Mouse (Mus musculus) embryonic facial prominence, embryonic 10.5 days (tissue): ENCODE measurements around the gene Scrn1. TPM values are rescaled to one million over a fixed set of nuclear protein-coding genes. Genes with fewer than 3 reads are reported as not detected.

Experiments
- DNase-seq: peaks from one replicate; pipeline ENCODE4 v3.0.0-alpha.2; 2017; ENCODE audit warnings: low spot score
- H3K27ac ChIP-seq: fragments of 300-500 bp; sonication (generic); replicated peaks from 2 replicates; pipeline ENCODE4 v1.5.1; 2016; ENCODE audit warnings: mild to moderate bottlenecking
- H3K27me3 ChIP-seq: fragments of 300-500 bp; sonication (generic); replicated peaks from 2 replicates; pipeline ENCODE4 v1.6.1; 2016; ENCODE audit warnings: low read depth, mild to moderate bottlenecking; ENCODE audit not compliant: poor library complexity, severe bottlenecking
- H3K36me3 ChIP-seq: fragments of 300-500 bp; sonication (generic); replicated peaks from 2 replicates; pipeline ENCODE4 v1.6.1; 2016; ENCODE audit warnings: mild to moderate bottlenecking, moderate library complexity
- H3K4me1 ChIP-seq: fragments of 300-500 bp; sonication (generic); 2 replicates; pipeline ENCODE4 v1.6.1; 2016
- H3K4me3 ChIP-seq: fragments of 300-500 bp; sonication (generic); 2 replicates; pipeline ENCODE4 v1.5.1; 2016; ENCODE audit warnings: mild to moderate bottlenecking, moderate library complexity
- H3K9me3 ChIP-seq: fragments of 300-500 bp; sonication (generic); 2 replicates; pipeline ENCODE4 v1.6.1; 2016; ENCODE audit warnings: mild to moderate bottlenecking
- WGBS: fragments of 180-500 bp; shearing (Covaris S2); methylation state at CpG from one replicate; pipeline ENCODE4 v1.1.7; 2016; 5-methylcytosine and 5-hydroxymethylcytosine counted together
- polyA plus RNA-seq: library from polyadenylated mRNA; unstranded; fragments of >200 nt; fragmentation: Nextera tagmentation; extraction: Ambion mirVana; gene quantifications from 2 replicates; pipeline ENCODE4 v1.2.1, GENCODE M21; 2016

Scrn1 gene
- polyA plus RNA-seq, 1 experiment from 2014 or later = 24.0 TPM

GRCm38 (mm10) chr6:54592938-54593535 is 26.7 kb upstream of the Scrn1 start:
- H3K4me1 ChIP-seq = peaks cover 42% of the 10 kb centered on the region
- under 1% methylated on average over 20 of the region's 20 CpGs for WGBS
- peaks cover 4% of the 10 kb centered on the region; the same call in 1 of the 2 replicates for H3K36me3 ChIP-seq
- H3K27me3 ChIP-seq = no peaks in the 10 kb centered on the region
- peak overlapping the region; percentile 83 for H3K27ac ChIP-seq
- H3K9me3 ChIP-seq = no peaks in the 10 kb centered on the region
- peak; percentile 88 for DNase-seq
- peak overlapping the region; percentile 69 for H3K4me3 ChIP-seq

- H3K27ac ChIP-seq = no peak overlapping the region
- no peaks in the 10 kb centered on the region for H3K9me3 ChIP-seq
- peak overlapping the region; percentile 69 for H3K4me3 ChIP-seq
- H3K36me3 ChIP-seq = peaks cover 4% of the 10 kb centered on the region; the same call in 1 of the 2 replicates
- H3K27me3 ChIP-seq = no peaks in the 10 kb centered on the region
- WGBS = 52% methylated on average over 6 of the region's 6 CpGs
- H3K4me1 ChIP-seq = peaks cover 40% of the 10 kb centered on the region
- no peak for DNase-seq
These were observed 25.5 kb upstream of the Scrn1 start for GRCm38 (mm10) chr6:54591778-54592177.

- no peaks in the 10 kb centered on the region for H3K27me3 ChIP-seq
- no peak overlapping the region for H3K27ac ChIP-seq
- H3K9me3 ChIP-seq = no peaks in the 10 kb centered on the region
- peaks cover 29% of the 10 kb centered on the region for H3K4me1 ChIP-seq
- H3K4me3 ChIP-seq = no peak overlapping the region
- DNase-seq = no peak
- 96% methylated on average over 2 of the region's 2 CpGs for WGBS
- H3K36me3 ChIP-seq = peaks cover 4% of the 10 kb centered on the region; the same call in 1 of the 2 replicates
These were observed 24.4 kb upstream of the Scrn1 start for GRCm38 (mm10) chr6:54590691-54591090.

DNA sequence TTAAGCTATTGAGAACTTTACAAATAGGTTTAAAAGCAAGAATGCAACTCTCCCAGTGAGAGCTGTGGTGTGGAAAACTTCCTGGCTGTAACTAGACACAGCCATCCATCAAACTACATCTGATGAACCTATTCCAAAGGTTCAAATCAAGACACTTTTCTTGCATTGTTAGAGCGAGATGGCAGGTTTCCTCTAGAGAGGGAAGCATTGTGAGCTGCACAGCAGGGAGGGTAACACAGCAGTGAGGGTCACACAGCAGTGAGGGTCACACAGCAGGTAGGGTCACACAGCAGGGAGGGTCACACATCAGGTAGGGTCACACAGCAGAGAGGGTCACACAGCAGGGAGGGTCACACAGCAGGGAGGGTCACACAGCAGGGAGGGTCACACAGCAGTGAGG is 21.9 kb upstream of the Scrn1 start:
- Histone ChIP-seq H3K9me3 (no peaks in the 10 kb centered on the region), H3K27ac (no peak overlapping the region), H3K36me3 (peaks cover 6% of the 10 kb centered on the region; the same call in 1 of the 2 replicates), H3K4me1 (peaks cover 19% of the 10 kb centered on the region), H3K27me3 (no peaks in the 10 kb centered on the region), H3K4me3 (no peak overlapping the region)
- WGBS = 48% methylated on average over 1 of the region's 1 CpGs
- no peak for DNase-seq

GRCm38 (mm10) chr6:54587683-54588082 is 21.4 kb upstream of the Scrn1 start:
- Histone ChIP-seq H3K36me3 (peaks cover 6% of the 10 kb centered on the region; the same call in 1 of the 2 replicates), H3K9me3 (no peaks in the 10 kb centered on the region), H3K4me1 (peaks cover 19% of the 10 kb centered on the region), H3K27ac (no peak overlapping the region), H3K4me3 (no peak overlapping the region), H3K27me3 (no peaks in the 10 kb centered on the region)
- DNase-seq = no peak
- WGBS = 73% methylated on average over 4 of the region's 4 CpGs

DNA sequence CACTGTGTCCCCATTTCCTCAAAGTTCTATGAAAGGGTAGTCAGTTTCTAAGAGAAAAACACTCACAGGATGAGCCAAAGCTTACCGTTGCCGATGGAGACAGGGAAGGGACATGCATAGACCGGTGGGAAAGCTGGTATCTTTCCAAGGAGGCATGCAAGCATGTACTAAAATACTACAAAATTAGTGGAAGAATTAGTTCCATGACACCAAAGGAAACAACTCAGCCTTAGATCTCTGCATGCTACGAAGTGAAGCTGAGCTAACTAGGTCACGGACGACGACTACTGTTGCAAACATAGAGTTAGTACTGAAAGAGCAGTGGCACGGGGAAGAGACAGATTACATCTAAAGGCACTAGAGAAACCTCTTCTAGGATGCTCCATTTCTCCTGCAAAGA is 20.6 kb upstream of the Scrn1 start:
- 84% methylated on average over 8 of the region's 8 CpGs for WGBS
- no peaks in the 10 kb centered on the region for H3K9me3 ChIP-seq
- no peak overlapping the region for H3K4me3 ChIP-seq
- H3K4me1 ChIP-seq = peaks cover 15% of the 10 kb centered on the region
- no peak for DNase-seq
- peaks cover 10% of the 10 kb centered on the region for H3K36me3 ChIP-seq
- no peak overlapping the region for H3K27ac ChIP-seq
- H3K27me3 ChIP-seq = no peaks in the 10 kb centered on the region

- Histone ChIP-seq H3K4me3 (no peak overlapping the region), H3K36me3 (peaks cover 10% of the 10 kb centered on the region), H3K4me1 (peaks cover 7% of the 10 kb centered on the region), H3K27me3 (no peaks in the 10 kb centered on the region), H3K27ac (no peak overlapping the region), H3K9me3 (no peaks in the 10 kb centered on the region)
- WGBS = 28% methylated on average over 2 of the region's 2 CpGs
- DNase-seq = no peak
These were observed 19.9 kb upstream of the Scrn1 start for GRCm38 (mm10) chr6:54586175-54586574.

DNA sequence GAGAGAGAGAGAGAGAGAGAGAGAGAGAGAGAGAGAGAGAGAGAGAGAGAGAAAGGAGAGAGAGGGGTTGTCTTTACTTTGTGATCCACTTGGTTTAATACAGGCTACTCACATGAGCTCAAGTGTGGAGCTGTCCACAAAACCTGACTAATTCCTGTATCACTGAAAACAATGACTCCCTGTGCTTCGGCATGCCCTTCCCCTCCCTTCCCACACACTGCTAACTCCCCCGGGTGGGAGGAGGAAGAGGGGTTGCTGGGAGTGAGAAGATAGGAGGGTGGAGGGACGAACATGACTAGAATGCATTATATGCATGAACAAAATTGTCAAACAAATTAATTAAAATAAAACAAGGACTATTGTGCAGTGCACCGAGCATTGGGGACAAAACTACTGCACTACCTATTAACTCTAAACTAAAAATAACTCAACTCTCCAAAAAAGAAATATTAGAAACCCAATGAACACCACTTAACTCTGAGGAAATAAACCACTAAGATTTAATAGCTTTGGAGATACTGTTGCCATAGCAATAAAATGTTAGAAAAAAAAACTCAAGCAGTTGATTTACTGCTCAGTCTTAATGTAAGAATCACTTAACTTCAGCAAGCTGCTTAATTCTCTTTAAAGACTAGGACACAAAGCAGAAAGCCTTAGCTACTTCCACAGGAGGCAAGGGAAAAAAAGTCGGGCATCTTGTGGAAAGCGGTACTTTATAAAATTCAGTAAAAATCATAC is 7.1 kb upstream of the Scrn1 start:
- H3K27me3 ChIP-seq = no peaks in the 10 kb centered on the region
- WGBS = 44% methylated on average over 6 of the region's 6 CpGs
- no peaks in the 10 kb centered on the region for H3K9me3 ChIP-seq
- H3K27ac ChIP-seq = no peak overlapping the region
- H3K4me3 ChIP-seq = no peak overlapping the region
- peaks cover 15% of the 10 kb centered on the region for H3K4me1 ChIP-seq
- DNase-seq = no peak
- no peaks in the 10 kb centered on the region for H3K36me3 ChIP-seq

GRCm38 (mm10) chr6:54569776-54570175 is 3.5 kb upstream of the Scrn1 start:
- H3K27me3 ChIP-seq = peaks cover 26% of the 10 kb centered on the region
- no peak overlapping the region for H3K4me3 ChIP-seq
- 43% methylated on average over 7 of the region's 7 CpGs for WGBS
- H3K36me3 ChIP-seq = no peaks in the 10 kb centered on the region
- H3K27ac ChIP-seq = no peak overlapping the region; the same call in 1 of the 2 replicates
- no peaks in the 10 kb centered on the region for H3K9me3 ChIP-seq
- H3K4me1 ChIP-seq = peaks cover 46% of the 10 kb centered on the region
- DNase-seq = no peak

GRCm38 (mm10) chr6:54566546-54566919 is 244 bp upstream of the Scrn1 start:
- peaks cover 47% of the 10 kb centered on the region for H3K4me1 ChIP-seq
- peak overlapping the region; percentile 68 for H3K4me3 ChIP-seq
- H3K27me3 ChIP-seq = peaks cover 36% of the 10 kb centered on the region
- 19% methylated on average over 6 of the region's 6 CpGs for WGBS
- peak overlapping the region; percentile 85 for H3K27ac ChIP-seq
- no peaks in the 10 kb centered on the region for H3K36me3 ChIP-seq
- DNase-seq = no peak
- no peaks in the 10 kb centered on the region for H3K9me3 ChIP-seq

- WGBS = 26% methylated on average over 3 of the region's 3 CpGs
- Histone ChIP-seq H3K27me3 (peaks cover 39% of the 10 kb centered on the region), H3K36me3 (no peaks in the 10 kb centered on the region), H3K4me1 (peaks cover 42% of the 10 kb centered on the region), H3K9me3 (no peaks in the 10 kb centered on the region), H3K4me3 (peak overlapping the region; percentile 68), H3K27ac (peak overlapping the region; percentile 85; the same call in 1 of the 2 replicates)
- peak; percentile 30 for DNase-seq
These were observed 1.3 kb downstream of the Scrn1 start for GRCm38 (mm10) chr6:54565012-54565411.

- DNase-seq = no peak
- Histone ChIP-seq H3K27ac (peak overlapping the region; percentile 85; the same call in 1 of the 2 replicates), H3K4me1 (peaks cover 41% of the 10 kb centered on the region), H3K36me3 (no peaks in the 10 kb centered on the region), H3K4me3 (peak overlapping the region; percentile 68), H3K9me3 (no peaks in the 10 kb centered on the region), H3K27me3 (peaks cover 43% of the 10 kb centered on the region)
- WGBS = 69% methylated on average over 9 of the region's 9 CpGs
These were observed 1.7 kb downstream of the Scrn1 start for GRCm38 (mm10) chr6:54564506-54564991.

DNA sequence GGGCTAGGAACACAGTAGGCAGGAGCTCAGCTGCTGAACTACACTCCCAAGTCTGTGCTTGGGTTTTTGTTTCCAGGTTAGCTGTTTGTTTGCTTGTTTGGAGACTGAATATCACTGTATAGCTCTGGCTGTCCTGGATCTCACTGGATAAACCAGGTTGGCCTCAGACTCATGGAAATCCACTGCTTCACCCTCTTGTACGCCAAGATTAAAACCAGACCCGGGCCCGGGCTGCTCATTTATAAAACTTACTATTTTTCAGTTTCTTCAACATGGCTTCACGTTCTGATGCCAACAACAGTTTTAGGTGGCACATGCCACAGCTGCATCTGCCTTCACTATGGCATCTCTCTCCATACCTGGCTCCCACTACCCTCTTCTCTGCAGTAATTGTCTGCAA is 2.7 kb downstream of the Scrn1 start:
- Histone ChIP-seq H3K4me1 (peaks cover 41% of the 10 kb centered on the region), H3K9me3 (no peaks in the 10 kb centered on the region), H3K4me3 (no peak overlapping the region), H3K27ac (no peak overlapping the region), H3K36me3 (no peaks in the 10 kb centered on the region), H3K27me3 (peaks cover 43% of the 10 kb centered on the region)
- WGBS = 90% methylated on average over 4 of the region's 4 CpGs
- no peak for DNase-seq
